In genomic region chr12:117153166-117153480, GRCm38 (mm10) we compare ENCODE assay signal across 8 mouse cellular contexts.
DNase-seq lines count a peak whose midpoint lies in the region; ATAC-seq and TF ChIP-seq lines count a peak whose summit lies in the region.

No protein-coding gene starts in this region.

- peak overlapping the region; percentile 59; the same call in 1 of the 2 replicates for H3K9ac ChIP-seq in embryonic facial prominence, embryonic 14.5 days (ENCODE audit: low read depth, low read length)

- intact Hi-C loops in left cerebral cortex, adult 2 months (cut with DNase I) = loop anchor here (5.0 to 10.0 kb wide), 2 partner anchors 194 to 308 kb away; no protein-coding TSS in a partner anchor
- intact Hi-C loops in left cerebral cortex, postnatal 14 days (cut with DNase I) = loop anchor here (10.0 kb wide), 1 partner anchor 118 kb away; no protein-coding TSS in a partner anchor

- no peak for TF ChIP-seq POLR2A in myocyte (IDR thresholded peaks at IDR 0.05; ENCODE audit: insufficient read length, low read depth)

- no peak for TF ChIP-seq CTCF in left cerebral cortex, adult 2 months (IDR thresholded peaks at IDR 0.05)

- ATAC-seq in embryonic facial prominence, embryonic 14.5 days (ENCODE audit: low read depth) = no peak; the same call in 1 of the 2 replicates

- DNase-seq in left cerebral cortex, adult 2 months (ENCODE audit: extremely low spot score in 1 of 2, low spot score in 2 of 2) = no peak
- DNase-seq in left cerebral cortex, postnatal 14 days (ENCODE audit: low spot score in 2 of 2) = no peak
- DNase-seq in embryonic facial prominence, embryonic 14.5 days (ENCODE audit: low spot score) = no peak
- peak; percentile 2 for DNase-seq in induced T-regulatory cell, adult 2 months (ENCODE audit: low read depth)
- no peak for DNase-seq in adrenal gland, postnatal 14 days
- no peak for DNase-seq in frontal cortex, postnatal 10 days (ENCODE audit: low spot score in 2 of 2)
- no peak for DNase-seq in kidney, adult 8-10 months

- peak overlapping the region; percentile 25 for H3ac ChIP-seq in myocyte (ENCODE audit: control insufficient read depth, insufficient read length)

- no peaks in the 10 kb centered on the region for H3K79me2 ChIP-seq in myocyte (ENCODE audit: control insufficient read depth, insufficient read depth)

- H3K4me3 ChIP-seq in left cerebral cortex, adult 2 months = peak overlapping the region; percentile 67
- H3K4me3 ChIP-seq in embryonic facial prominence, embryonic 14.5 days (ENCODE audit: low read depth, low read length) = peak overlapping the region; percentile 57
- peak overlapping the region; percentile 38 for H3K4me3 ChIP-seq in myocyte

- peaks cover 4% of the 10 kb centered on the region; the same call in 1 of the 2 replicates for H3K4me1 ChIP-seq in embryonic facial prominence, embryonic 14.5 days (ENCODE audit: control insufficient read depth, insufficient read depth, low read length)

- no peaks in the 10 kb centered on the region for H3K36me3 ChIP-seq in embryonic facial prominence, embryonic 14.5 days (ENCODE audit: control insufficient read depth, insufficient read depth, low read length)
- H3K36me3 ChIP-seq in myocyte (ENCODE audit: control insufficient read depth, insufficient read depth) = no peaks in the 10 kb centered on the region

- H3K4me2 ChIP-seq in embryonic facial prominence, embryonic 14.5 days (ENCODE audit: low read depth, low read length) = peak overlapping the region; percentile 90
- H3K4me2 ChIP-seq in myocyte (ENCODE audit: low read depth) = peak overlapping the region; percentile 69

- H3K27ac ChIP-seq in left cerebral cortex, adult 2 months = peak overlapping the region; percentile 25; the same call in 1 of the 2 replicates
- no peak overlapping the region for H3K27ac ChIP-seq in embryonic facial prominence, embryonic 14.5 days (replicated peaks; ENCODE audit: low read depth, low read length)

- H3K9me3 ChIP-seq in embryonic facial prominence, embryonic 14.5 days (ENCODE audit: control insufficient read depth, low read length) = no peaks in the 10 kb centered on the region

- H3K27me3 ChIP-seq in embryonic facial prominence, embryonic 14.5 days (replicated peaks; ENCODE audit: control insufficient read depth, insufficient read depth, low read length) = peaks cover 95% of the 10 kb centered on the region
- no peaks in the 10 kb centered on the region for H3K27me3 ChIP-seq in myocyte (ENCODE audit: control insufficient read depth, insufficient read depth, insufficient read length)

- under 1% methylated on average over 8 of the region's 8 CpGs for WGBS in embryonic facial prominence, embryonic 14.5 days

TF ChIP-seq in myocyte, 11 proteins besides CTCF, POLR2A, EP300 and RAD21:
- TF ChIP-seq SRF (IDR thresholded peaks at IDR 0.05; ENCODE audit: control insufficient read depth, insufficient read length, low read depth) (no peak), MAX (IDR thresholded peaks at IDR 0.05; ENCODE audit: low read depth) (no peak), E2F4 (IDR thresholded peaks at IDR 0.05; ENCODE audit: insufficient read depth) (no peak), CEBPB (IDR thresholded peaks at IDR 0.05; ENCODE audit: insufficient read depth, poor library complexity, severe bottlenecking) (no peak), MYOD1 (IDR thresholded peaks at IDR 0.05; ENCODE audit: control insufficient read depth in 1 of 3, insufficient read length in 2 of 3, low read depth in 2 of 3) (no peak), USF1 (IDR thresholded peaks at IDR 0.05; ENCODE audit: low read depth) (no peak), POLR2AphosphoS2 (IDR thresholded peaks at IDR 0.05; ENCODE audit: insufficient read length, low read depth) (no peak), TCF3 (IDR thresholded peaks at IDR 0.05; ENCODE audit: insufficient read length, low read depth) (no peak), TCF12 (IDR thresholded peaks at IDR 0.05; ENCODE audit: insufficient read depth, poor library complexity, severe bottlenecking) (no peak), REST (IDR thresholded peaks at IDR 0.05; ENCODE audit: insufficient read depth, insufficient read length) (no peak)
